Mouse (Mus musculus) layer of hippocampus, postnatal 10 days (tissue): Measurements from ENCODE around the gene Sorbs1. TPM values are rescaled to one million over a fixed set of nuclear protein-coding genes. Genes with fewer than 3 reads are reported as not detected.

ENCODE experiments used
- DNase-seq, 2 experiments: peaks; one replicate each; pipeline ENCODE4 v3.0.0; 2021; ENCODE audit warnings: low spot score in 2 of 2
- total RNA-seq, 2 experiments: library from RNA; stranded (reverse); gene quantifications; 2 replicates each; pipeline ENCODE4 v1.2.3; 2021

Sorbs1 gene
- total RNA-seq, 2 experiments from 2014 or later = 147 to 148 TPM

DNA sequence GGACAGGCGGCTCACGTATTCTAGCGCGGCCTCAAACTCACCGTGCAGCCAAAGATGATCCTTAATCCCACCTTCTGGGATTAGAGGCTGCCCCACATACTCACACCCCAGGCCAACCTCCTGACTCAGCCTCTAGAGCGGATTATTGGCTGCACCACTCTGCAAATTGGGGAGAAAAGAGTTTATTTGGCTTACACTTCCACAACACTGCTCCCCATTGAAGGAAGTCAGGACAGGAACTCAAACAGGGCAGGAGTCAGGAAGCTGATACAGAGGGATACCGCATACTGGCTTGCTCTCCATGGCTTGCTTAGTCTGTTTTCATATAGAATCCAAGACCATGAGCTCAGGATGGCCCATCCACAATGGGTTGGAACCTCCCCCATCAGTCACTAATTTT is 797 bp upstream of the Sorbs1 start:
- no peak for DNase-seq

DNA sequence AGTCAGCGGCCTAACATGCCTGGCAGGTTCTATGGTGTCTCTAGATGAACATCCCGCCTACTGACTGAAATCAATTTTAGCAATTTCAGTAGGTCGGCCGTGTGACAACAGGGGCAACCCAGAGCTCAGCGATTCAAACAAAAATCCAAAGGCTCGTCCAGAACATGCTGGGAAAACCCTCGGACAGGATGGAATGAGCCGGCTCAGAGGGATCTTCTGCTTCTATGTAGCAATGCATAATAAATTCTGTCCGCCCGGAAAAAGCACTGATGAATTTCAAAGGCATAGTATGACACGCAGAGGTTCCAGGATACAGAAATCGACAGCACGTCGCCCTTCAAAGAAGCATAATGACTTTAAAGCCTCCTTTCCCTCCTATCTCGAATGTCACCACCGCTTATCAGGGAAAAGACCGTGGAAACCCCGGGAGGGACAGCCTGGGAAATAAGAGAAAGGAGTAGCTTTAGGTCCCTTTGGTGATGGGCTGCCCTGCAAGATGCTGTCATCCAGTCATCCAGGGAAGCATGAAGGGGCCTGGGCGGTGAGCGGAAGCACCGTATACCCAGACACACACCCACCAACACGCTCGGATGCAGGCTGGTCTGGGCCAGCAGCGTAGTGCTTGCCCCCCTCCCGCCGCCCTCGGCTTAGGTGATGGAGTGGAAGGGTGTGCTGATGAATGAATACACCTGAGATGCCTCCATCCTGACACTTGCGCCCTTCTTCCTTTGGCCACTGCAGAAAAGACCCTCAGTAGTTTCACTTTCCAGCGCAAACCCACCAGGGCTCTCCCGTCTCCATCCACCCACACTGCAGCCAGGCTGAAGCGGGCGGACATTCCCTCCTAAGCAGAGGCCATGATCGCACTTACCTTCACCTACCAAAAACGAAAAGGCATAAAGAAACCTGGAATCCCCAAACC is 818 bp downstream of the Sorbs1 start:
- DNase-seq = peak; percentile 44 to 57

DNA sequence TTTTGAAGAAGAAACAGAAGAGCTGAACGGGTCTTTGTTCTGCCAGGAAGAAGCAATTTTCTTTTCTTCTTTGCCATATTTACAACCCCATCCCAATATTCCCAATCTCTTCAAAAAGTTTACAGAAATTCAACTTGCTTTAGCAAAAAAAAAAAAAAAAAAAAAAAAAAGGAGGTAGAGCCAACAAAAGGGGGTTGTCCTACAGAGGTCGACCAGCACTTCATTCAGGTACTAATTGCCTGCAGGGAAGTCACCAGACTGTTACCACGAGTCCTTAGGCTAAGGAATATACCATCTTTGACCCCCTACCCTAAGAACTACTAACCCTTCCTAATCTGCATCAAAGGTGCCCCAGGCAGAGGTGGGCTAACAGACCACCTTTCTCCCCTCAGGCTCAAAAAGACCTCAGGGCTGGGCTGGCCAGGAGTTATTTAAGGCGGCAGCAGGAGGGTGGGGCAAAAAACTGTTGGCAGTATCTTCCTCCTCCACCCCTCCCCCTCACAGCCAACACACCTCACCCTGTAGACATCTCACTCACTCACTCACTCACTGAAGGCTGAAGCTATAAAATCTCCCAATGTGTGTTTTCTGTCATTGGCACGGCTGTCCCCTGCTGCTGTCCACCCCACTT is 1.8 kb downstream of the Sorbs1 start:
- DNase-seq = no peak

- no peak for DNase-seq
Measured at GRCm38 (mm10) chr19:40511100-40511439, 2.5 kb downstream of the Sorbs1 start.

GRCm38 (mm10) chr19:40510387-40511099 is 3.0 kb downstream of the Sorbs1 start:
- DNase-seq = no peak

DNA sequence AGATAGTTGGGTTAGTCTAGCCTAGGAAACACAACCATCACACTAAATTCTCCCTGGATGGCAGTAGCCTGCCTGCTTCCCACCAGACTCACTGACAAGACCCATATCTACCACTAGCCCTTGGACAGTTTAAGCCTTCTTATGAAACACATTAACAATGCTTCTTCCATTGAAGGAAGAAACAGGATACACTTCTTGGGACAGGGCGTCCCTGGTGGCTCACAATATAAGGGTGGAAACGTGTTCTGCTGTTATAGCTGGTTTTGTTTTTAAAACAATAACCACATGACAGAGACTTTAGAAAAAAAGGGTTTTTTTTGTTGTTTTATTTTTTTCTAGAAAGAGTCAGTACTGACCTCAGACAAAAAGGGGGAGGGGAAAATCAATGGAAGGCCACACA is 4.3 kb downstream of the Sorbs1 start:
- no peak for DNase-seq

DNA sequence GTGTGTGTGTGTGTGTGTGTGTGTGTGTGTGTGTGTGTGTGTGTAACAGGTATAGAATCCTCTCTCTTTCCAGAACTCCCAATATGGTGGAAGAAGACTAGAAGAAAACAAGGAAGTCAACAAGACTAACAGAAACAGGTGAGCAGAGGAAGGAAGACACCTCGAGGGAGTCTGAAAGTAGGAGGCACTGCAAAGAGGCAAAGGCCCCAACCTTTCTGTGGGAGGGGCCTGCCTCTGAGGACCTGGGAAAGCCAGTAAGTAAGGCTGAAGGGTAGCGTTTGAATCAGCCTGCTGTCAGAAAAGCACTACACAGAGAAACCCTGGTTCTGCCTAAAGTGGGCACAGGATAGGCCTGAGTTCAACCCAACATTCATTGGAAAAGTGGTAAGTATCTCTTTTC is 4.7 kb downstream of the Sorbs1 start:
- DNase-seq = no peak

- DNase-seq = no peak
Measured at GRCm38 (mm10) chr19:40506965-40507364, 6.6 kb downstream of the Sorbs1 start.

GRCm38 (mm10) chr19:40504336-40504735 is 9.2 kb downstream of the Sorbs1 start:
- DNase-seq = no peak

GRCm38 (mm10) chr19:40499940-40500737 is 13.4 kb downstream of the Sorbs1 start:
- no peak for DNase-seq

DNA sequence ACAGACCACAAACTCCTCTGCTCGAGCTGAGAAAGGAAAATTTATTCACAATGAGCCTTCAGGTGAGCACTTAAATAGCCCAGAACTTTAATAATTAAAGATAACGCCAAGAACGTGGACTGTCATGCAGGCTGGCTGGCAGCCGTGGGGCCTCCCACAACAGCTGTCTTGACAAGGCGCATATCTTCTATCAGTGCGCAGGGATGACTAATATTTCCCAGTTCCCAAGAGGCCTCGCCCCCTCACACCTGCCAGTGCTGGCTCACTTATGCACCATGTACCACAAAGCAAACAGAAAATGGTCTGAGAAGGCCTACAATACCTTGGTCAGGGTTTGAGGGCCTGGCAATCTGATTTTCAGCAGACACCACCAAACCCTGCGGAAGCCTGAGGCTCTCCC is 14.4 kb downstream of the Sorbs1 start:
- DNase-seq = no peak

- no peak for DNase-seq
Measured at GRCm38 (mm10) chr19:40498162-40498725, 15.3 kb downstream of the Sorbs1 start.

- no peak for DNase-seq
Measured at GRCm38 (mm10) chr19:40496509-40497267, 16.9 kb downstream of the Sorbs1 start.

GRCm38 (mm10) chr19:40496071-40496470 is 17.5 kb downstream of the Sorbs1 start:
- DNase-seq = no peak

GRCm38 (mm10) chr19:40492902-40493301 is 20.7 kb downstream of the Sorbs1 start:
- no peak for DNase-seq

- DNase-seq = no peak
Measured at GRCm38 (mm10) chr19:40491442-40491841, 22.1 kb downstream of the Sorbs1 start.

GRCm38 (mm10) chr19:40490765-40491164 is 22.8 kb downstream of the Sorbs1 start:
- DNase-seq = no peak

DNA sequence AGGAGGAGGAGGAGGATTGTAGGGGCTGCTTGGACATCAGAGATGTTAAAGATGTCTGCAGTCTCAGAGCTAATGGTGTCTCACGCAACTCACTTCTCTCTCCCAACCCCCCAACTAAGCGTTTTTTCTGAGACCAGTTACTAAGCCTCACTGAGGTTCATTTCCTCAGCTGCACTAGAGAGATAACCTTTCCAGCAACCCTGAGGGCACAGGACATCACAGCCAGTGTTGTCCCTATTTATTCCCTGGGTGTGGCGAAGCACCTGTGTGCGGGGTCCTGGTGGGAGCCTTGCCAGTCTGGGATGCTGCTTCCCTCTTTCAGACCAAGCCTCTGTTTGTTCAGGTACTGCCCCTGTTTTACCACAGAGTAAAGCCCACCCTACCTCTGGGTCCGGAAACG is 23.9 kb downstream of the Sorbs1 start:
- no peak for DNase-seq

DNA sequence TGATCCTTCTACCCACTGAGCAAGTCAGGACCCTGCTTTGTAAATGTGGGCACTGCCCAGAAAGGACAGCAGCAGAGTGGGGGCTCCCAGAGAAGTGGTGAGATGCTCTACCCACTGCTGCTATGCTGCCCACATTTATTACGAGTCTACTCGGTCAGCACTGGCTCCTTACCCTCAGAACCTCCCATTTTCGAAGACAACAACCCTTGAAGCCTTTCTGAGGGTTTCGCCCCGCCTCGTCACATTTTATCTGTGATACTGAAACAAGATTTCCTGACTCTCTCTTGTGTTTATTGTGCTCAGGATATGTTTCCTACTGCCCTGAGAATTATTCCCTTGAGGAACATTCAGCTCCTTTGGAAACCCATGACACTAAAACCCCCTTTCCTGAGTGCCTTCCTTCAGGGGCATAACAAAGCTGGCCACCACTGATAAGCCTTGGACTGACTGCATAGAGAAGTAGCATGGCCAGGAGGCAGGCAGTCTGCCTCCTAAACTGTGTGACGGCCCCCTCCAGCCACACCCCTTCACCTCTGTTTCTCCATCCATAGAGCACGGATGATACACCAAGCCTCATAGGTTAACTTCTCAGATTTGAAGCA is 24.6 kb downstream of the Sorbs1 start:
- no peak for DNase-seq

DNA sequence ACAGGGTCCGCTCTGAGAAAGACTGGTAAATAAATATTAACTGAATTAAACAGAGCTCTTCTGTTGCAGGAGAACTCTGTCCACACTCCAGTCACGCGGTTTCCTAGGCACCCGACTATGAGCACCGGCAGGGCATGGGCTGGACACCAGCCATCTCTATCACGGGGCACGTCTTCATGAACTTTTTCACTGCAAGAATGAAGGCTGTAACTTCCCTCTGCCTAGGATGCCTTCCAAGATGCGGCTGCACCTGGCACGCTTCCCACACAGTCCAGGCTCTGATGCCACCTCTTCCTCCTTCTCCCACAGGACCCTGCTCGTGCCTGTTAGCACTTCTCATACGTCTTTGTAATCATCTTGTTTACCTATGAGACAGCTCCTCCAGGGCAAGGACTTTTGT is 26.0 kb downstream of the Sorbs1 start:
- DNase-seq = peak; percentile 48 to 63
